Mouse (Mus musculus) large intestine, adult 2 months (tissue): ENCODE measurements at regions not wholly inside any gene's neighbourhood (a gene's known extent, or its start where the extent isn't known, plus 50 kb on each side); places are given as distances from the start of the nearest gene placed in this dataset.

Experiments used
- DNase-seq: peaks from one replicate; pipeline ENCODE4 v3.0.0-alpha.2; 2012; ENCODE audit warnings: low read depth, low spot score
- WGBS: fragments of 180-500 bp; shearing (Covaris S2); methylation state at CpG from one replicate; pipeline ENCODE4 v1.1.7; 2018; 5-methylcytosine and 5-hydroxymethylcytosine counted together

- DNase-seq = no peak
- WGBS = 72% methylated on average over 11 of the region's 11 CpGs
Measured at GRCm38 (mm10) chr5:119317617-119318016, 352.9 kb upstream of the Tbx3 start.

GRCm38 (mm10) chr5:119321368-119322144, 348.9 kb upstream of the Tbx3 start:
- DNase-seq = no peak

GRCm38 (mm10) chr5:119322411-119322810, 348.1 kb upstream of the Tbx3 start:
- 89% methylated on average over 13 of the region's 13 CpGs for WGBS

More at GRCm38 (mm10) chr5:119321368-119322144, 348.9 kb upstream of the Tbx3 start:
- WGBS = 73% methylated on average over 10 of the region's 10 CpGs

GRCm38 (mm10) chr5:119325681-119326255, 344.7 kb upstream of the Tbx3 start:
- 85% methylated on average over 13 of the region's 13 CpGs for WGBS
- DNase-seq = no peak

More at GRCm38 (mm10) chr5:119322411-119322810, 348.1 kb upstream of the Tbx3 start:
- no peak for DNase-seq

GRCm38 (mm10) chr5:119326895-119327294, 343.6 kb upstream of the Tbx3 start:
- 83% methylated on average over 8 of the region's 8 CpGs for WGBS
- DNase-seq = no peak

- no peak for DNase-seq
Measured at GRCm38 (mm10) chr5:119328971-119329370, 341.5 kb upstream of the Tbx3 start.

GRCm38 (mm10) chr5:119329371-119329770, 341.1 kb upstream of the Tbx3 start:
- WGBS = 81% methylated on average over 10 of the region's 10 CpGs

More at GRCm38 (mm10) chr5:119328971-119329370, 341.5 kb upstream of the Tbx3 start:
- WGBS = 88% methylated on average over 7 of the region's 7 CpGs

GRCm38 (mm10) chr5:119329860-119330259, 340.6 kb upstream of the Tbx3 start:
- whole genome bisulfite sequencing = 84% methylated on average over 6 of the region's 6 CpGs

More at GRCm38 (mm10) chr5:119329371-119329770, 341.1 kb upstream of the Tbx3 start:
- no peak for DNase-seq

GRCm38 (mm10) chr5:119331461-119331860, 339.0 kb upstream of the Tbx3 start:
- 23% methylated on average over 3 of the region's 3 CpGs for WGBS
- no peak for DNase-seq

More at GRCm38 (mm10) chr5:119329860-119330259, 340.6 kb upstream of the Tbx3 start:
- no peak for DNase-seq

- WGBS = 28% methylated on average over 7 of the region's 7 CpGs
- DNase-seq = no peak
Measured at GRCm38 (mm10) chr5:119332621-119333020, 337.8 kb upstream of the Tbx3 start.

- DNase-seq = no peak
- WGBS = 95% methylated on average over 2 of the region's 2 CpGs
Measured at GRCm38 (mm10) chr5:119335211-119335610, 335.3 kb upstream of the Tbx3 start.

- DNase-seq = no peak
- WGBS = 39% methylated on average over 6 of the region's 6 CpGs
Measured at GRCm38 (mm10) chr5:119335979-119336378, 334.5 kb upstream of the Tbx3 start.

- DNase-seq = no peak
- 81% methylated on average over 4 of the region's 4 CpGs for WGBS
Measured at GRCm38 (mm10) chr5:119337739-119338138, 332.7 kb upstream of the Tbx3 start.

GRCm38 (mm10) chr5:119338711-119339110, 331.8 kb upstream of the Tbx3 start:
- 94% methylated on average over 6 of the region's 6 CpGs for WGBS
- DNase-seq = no peak

GRCm38 (mm10) chr5:119348303-119348702, 322.2 kb upstream of the Tbx3 start:
- WGBS = 54% methylated on average over 4 of the region's 4 CpGs
- no peak for DNase-seq

GRCm38 (mm10) chr5:119349395-119349794, 321.1 kb upstream of the Tbx3 start:
- DNase-seq = no peak
- WGBS = 81% methylated on average over 6 of the region's 6 CpGs

- 7% methylated on average over 8 of the region's 8 CpGs for WGBS
Measured at GRCm38 (mm10) chr5:119350325-119350915, 320.0 kb upstream of the Tbx3 start.

GRCm38 (mm10) chr5:119355471-119355870, 315.0 kb upstream of the Tbx3 start:
- WGBS = 90% methylated on average over 10 of the region's 10 CpGs
- no peak for DNase-seq

More at GRCm38 (mm10) chr5:119350325-119350915, 320.0 kb upstream of the Tbx3 start:
- DNase-seq = no peak

GRCm38 (mm10) chr5:119356051-119356450, 314.4 kb upstream of the Tbx3 start:
- 60% methylated on average over 5 of the region's 5 CpGs for WGBS

GRCm38 (mm10) chr5:119359709-119360108, 310.8 kb upstream of the Tbx3 start:
- DNase-seq = no peak
- WGBS = 4% methylated on average over 5 of the region's 5 CpGs

More at GRCm38 (mm10) chr5:119356051-119356450, 314.4 kb upstream of the Tbx3 start:
- DNase-seq = no peak
